Mouse (Mus musculus) thymus, postnatal 0 days (tissue): ENCODE results near the gene Atp2a2. TPM values are rescaled to one million over a fixed set of nuclear protein-coding genes. Genes with fewer than 3 reads are reported as not detected.

Experiments used
- DNase-seq: peaks from one replicate; pipeline ENCODE4 v3.0.0-alpha.2; 2015; ENCODE audit warnings: low spot score
- polyA plus RNA-seq: library from polyadenylated mRNA; unstranded; fragments of >200 nt; fragmentation: Nextera tagmentation; extraction: Ambion mirVana; gene quantifications from 2 replicates; pipeline ENCODE4 v1.2.1, GENCODE M21; 2015

The Atp2a2 gene
- polyA plus RNA-seq, 1 experiment from 2014 or later: 22.6 TPM

DNA sequence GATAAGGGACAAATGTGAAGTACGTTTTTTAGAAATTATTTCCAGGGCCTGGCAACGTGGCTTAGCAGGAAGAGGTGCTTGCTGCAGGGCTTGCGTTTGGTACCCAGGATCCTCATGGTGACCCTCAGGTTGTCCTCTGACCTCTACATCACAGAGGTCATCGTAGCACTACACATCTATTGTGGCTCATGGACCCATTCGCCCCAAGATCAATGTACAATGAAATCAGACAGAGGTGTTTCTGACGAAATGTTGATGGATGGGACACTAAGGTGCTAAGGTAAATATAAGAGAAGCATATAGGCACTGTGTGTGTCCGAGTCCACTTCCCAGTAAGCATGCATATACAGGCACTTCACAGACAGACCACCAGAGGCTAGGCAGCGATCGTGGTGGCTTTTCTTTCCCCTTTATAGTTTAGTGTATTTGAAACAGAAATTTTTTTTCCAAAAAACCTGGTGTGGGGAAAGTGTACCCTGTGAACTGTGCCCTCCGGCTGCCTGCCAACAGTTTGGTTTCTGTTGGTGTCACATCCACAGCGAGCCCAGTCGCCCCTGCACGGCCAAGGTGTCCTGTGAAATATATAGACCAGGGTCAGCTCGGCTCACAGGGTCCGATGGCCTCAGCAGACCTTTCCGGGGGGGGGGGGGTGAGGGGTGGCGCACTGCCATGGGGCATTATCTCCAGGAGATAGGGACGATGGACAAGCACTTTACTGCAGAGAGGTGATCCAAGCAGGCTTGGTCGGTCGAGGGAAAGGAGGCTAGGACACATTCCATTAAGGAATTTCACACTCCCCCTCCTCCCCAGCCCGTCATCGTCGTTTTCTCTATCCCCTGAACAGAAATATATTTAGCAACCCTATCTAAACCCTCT, 18.5 kb upstream of the Atp2a2 start:
- no peak for DNase-seq

DNA sequence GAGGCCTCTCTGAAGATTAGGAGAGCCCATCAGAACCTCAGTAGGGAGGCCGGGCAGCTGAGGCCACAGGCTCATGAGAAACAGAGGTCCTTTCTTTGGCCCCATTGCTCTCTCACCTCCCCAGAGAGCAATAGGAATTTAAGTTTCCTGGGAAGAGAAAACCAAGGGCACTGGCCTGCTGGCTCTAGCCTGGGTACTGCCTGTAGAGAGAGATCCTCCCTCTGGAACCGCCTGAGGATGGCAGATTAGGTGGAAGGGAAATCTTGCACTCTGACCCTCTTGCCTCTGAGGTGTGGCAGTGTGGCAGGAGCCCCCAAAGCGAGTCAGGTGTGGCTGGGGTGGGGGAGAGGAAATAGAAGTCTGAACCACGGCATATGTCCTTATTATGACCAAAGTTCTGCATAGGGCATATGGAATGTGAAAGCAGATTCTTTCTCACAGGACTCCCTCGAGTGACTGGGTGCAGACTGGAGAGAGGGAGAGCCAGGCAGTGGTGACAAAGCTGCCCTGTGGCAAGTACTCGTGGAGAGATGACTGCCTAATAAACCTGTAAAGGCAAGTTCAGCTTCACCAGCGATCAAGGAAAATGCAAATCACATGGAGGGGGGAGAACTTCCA, 17.1 kb upstream of the Atp2a2 start:
- no peak for DNase-seq

DNA sequence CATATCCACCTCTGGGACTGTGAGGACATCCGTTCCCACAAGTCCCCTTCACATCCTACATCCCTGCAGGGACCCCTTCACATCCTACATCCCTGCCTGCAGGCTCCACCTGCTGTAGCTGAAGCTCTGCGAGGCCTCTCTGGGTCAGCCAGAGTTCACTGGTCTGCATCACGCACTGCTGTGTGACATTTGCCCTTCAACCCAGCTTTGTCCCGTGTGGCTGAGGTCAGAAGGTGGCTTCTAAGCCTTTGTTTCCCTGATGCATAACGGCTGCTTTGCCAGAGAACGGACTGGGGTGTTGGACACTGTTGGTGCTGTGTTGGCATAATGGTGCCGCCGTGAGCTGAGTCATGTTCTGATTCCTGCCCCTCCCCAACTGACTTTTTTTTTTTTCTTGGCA, 16.2 kb upstream of the Atp2a2 start:
- no peak for DNase-seq

DNA sequence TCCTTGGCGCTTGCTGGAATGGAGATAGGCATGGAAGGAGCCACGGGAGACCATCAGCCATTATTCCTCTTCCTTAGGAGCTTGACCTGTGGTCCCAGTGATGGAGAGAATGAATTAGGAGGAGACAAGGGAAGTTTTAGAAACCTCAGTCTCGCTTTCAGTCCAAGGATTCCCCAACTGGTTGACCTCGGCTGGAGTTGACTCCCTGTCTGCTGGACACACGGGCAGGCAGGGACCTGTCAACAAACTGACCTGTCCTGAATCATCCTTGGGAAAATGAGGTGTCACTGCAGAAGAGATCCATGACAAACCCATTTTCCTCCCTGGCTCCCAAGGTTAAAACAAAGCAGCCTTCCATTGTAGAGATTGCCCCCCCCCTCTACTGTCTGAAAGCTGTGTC, 14.9 kb upstream of the Atp2a2 start:
- no peak for DNase-seq

DNA sequence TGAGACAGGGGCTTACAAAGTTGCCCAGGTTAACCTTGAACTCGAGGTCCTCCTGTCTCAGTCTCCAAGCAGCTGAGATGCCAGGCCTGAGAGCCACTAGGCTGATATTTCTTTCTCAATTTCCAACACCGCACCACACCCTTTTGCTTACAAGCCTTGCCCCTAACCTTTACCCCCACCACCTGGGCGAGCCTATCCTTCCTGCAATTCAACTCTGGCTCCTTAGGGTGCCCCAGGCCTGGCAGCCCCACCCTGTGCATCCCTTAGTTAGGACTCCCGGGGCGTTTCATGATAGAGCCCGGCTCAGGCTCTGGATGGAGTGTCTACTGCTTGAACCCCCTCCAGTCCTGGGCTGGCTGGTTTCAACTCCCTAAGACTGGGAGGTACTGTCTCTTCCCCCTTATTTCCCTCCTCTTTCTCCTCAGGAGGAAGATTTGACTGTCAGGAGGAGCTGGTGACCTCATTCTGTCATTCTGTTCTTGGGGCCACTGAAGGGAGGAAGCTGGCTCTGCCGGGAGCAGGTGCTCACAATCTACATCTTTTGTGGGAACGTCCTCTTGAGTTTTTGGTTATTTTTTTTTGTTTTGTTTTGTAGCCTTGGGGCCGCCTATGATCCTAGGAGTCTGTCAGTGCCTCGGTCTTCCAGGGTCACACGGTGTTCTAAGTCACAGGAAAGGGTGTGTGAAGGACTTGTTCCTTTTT, 14.2 kb upstream of the Atp2a2 start:
- peak; percentile 54 for DNase-seq

DNA sequence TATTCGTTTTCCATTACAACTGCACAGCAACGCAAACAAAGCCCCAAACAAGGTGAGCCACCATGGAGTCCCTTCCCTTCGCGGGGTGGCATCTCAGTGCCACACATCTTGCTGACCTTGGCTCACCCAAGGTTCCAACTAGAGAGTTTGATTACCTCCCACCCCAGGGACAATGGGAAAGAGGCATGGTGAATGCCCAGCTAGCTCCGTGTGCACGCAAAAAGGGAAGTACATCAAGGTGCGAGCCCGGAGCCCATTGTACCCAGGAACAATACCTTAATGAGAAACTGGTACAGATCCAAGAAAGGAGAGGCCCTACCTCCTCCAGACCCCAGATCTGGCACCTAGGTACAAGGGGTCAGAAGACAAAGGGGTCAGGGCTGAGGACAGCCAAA, 12.1 kb upstream of the Atp2a2 start:
- no peak for DNase-seq

DNA sequence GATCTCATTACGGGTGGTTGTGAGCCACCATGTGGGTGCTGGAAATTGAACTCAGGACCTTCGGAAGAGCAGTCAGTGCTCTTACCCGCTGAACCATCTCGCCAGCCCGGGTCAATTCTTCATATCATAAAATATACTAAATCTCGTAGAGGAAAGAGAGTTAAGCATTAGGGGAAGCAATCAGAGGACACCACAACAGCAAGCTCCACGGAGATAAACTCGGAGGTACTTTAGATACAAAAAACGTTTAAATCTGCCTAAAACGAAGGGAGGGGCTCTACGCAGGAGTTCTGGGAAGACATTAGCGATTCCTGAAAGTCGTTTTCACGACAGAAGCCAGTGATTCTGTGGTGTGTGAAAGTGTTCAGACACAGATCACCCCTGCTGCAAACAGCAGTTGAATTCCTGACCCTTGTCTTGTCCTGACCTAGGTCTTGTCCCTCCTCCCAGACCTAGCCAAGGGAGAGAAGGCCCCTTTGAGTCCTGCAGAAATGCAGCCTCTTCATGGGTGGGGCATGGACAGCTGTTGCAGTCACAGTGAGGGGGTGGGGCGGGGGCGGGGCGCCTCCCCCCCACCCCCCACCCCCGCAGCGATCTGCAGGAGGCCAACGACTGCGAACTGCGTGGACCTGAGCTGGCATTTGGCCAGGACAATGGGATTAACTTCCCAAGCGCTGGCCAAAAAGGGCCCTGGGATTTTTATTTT, 11.5 kb upstream of the Atp2a2 start:
- DNase-seq: no peak

DNA sequence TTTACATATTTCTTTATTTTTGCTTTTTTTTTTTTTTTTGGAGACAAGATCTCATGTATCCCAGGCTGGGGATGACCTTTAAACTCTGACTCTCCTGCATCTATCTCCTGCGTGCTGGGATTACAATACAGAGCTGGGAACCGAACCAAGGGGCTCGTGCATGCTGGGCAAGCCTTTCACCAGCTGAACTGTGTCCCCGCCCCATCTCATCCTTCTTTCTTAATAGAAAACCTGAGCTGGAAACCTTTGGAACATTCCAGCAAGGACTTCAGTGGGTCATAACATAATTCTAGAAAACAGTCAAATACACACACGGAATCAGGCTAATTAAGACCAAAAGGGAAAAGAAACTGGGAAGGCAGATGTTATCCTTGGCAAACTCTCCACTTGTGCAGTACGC, 10.0 kb upstream of the Atp2a2 start:
- DNase-seq: no peak

DNA sequence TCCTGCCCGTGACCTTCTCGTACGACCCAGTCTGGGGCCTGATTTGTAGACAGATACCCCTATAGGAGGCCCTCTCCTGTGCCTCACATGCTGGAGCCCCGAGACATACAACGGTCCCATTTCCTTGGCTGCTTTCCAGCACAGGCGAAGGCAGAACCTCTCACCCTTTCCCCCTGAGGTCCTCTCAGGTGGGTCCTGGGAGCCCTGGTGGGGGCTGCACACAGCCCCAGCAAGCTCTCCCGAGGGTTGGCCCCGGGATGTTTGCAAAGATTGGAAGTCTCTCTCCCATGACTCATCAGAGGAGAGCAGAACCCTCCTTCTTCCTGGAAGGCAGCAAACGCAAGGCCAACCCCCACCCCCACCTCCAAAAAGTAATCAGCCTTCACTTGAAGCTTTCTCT, 9.4 kb upstream of the Atp2a2 start:
- DNase-seq: peak; percentile 21

DNA sequence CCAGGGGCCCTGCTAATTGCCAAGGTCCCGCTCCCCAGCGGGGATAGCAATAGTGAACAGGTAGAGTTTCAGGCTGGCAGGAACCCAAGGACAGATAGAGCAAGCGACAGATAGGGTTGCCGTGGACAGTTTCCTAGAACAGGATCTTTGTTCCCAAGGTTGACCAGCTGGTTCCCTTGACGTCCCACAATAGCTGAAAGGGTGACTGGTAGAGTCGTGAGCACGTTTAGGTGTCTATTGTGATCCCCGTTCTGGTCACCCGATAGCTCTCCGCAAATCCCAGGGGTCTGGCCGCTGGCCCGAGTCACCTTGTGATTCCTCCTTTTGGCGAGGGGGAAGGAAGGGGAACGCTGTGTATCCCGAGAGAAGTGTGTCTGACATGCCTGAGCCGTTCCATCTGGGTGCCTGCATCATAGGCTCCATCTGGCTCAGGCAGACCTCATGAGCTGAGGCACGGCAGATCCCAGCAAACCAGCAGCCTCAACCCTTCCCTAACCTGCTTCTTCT, 8.7 kb upstream of the Atp2a2 start:
- no peak for DNase-seq

DNA sequence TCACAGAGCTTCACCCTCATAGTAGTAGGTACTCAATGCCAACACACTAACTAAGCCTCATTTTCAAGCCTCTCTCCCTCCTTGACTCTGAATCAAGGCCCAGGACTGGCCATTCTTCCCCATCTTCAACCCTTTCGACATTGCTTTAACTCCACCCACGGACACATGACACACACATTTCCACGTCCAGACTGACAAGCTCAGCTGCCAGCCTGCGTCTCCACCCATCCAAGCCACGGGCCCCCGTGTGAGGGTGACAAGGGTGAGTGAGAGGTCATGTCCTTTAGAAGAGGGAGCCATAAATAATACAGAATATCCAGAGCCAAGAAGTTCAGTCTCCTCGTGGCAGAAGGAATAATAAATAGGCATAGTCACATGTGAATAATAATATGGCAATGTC, 7.6 kb upstream of the Atp2a2 start:
- no peak for DNase-seq

DNA sequence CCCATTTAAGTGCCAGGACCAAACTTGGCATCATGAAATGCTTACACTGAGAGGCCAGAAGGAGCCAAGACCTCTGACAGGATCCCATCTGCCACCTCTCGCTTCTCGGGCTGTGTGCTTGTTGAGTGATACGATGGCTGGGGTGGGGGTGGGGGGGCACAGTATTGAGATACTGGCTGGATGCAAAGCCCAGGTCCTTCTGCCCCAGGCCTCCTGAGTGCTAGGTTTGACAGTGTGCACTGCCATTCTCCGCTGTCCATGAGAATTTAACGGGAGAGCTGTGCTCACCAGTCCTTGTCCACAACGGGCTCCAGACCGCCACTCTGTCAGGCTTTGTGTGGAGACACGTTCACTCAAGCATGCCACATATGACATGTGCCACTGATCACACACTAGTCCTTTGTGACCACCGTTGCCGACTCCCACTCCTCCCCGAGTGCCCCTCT, 6.9 kb upstream of the Atp2a2 start:
- DNase-seq: no peak

DNA sequence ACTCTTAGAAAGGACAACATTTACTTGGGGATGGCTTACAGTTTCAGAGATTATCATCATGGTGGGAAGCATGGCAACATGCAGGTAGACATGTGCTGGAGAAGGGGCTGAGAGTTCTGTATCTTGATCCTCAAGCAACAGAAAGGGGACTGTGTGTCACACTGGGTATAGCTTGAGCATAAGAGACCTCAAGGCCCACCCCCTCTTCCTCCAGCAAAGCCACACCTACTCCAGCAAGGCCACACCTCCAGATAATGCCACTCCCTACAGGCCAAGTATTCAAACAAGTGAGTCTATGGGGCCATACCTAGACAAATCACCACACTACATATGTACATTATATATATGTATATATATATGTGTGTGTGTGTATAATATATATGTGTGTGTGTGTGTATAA, 5.4 kb upstream of the Atp2a2 start:
- no peak for DNase-seq

DNA sequence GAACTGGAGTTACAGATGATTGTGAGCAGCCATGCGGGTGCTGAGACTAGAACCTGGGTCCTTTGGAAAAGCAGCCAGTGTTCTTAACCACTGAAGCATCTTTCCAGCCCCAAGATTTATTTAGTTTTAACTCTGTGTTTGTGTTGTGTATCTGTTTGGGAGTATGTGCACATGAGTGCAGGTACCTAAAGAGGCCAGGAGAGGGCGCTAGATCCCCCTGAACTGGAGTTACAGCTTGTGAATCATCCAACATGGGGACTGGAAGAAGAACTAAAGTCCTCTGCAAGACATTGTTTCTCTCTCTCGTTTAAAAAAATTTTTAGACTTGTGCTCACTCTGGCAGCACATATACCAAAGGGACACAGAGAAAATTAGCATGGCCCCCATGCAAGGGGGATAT, 4.4 kb upstream of the Atp2a2 start:
- DNase-seq: no peak

DNA sequence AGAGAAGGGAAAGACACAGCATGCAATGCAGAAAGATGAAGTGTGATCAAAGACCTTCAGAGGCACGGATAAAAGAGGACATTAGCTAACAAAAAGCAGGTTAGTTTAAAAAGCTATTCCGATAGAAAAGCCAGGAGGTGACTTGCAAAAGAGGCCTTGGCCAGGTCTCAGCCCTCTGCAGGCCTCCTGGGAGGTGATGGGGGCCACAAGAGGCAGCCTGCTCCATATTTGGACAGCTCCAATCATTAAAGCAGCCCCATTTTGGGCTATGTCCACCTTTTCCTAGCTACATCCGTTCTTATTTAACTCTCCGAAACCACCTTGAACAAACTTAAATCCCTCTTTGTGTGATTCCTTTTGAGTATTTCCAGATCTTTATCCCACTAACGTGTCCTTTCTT, 3.5 kb upstream of the Atp2a2 start:
- DNase-seq: no peak

DNA sequence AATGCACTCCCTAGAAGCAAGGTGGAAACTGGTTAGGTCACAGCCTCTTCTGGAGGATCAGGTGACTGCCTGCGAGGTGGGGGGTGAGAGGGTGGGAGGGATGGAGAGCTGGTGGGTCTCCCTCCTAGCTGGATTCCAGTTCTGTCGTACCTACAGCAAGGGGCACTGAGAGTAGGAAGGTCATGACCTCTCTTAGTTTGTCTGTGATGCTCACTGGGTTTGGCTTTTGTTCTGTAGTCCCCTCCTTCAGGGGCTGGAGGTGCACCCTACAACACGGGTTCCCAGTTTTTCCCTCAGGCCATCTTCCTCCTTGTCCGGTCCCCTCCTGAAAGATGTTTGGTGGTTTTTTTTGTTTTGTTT, 1.7 kb upstream of the Atp2a2 start:
- no peak for DNase-seq

DNA sequence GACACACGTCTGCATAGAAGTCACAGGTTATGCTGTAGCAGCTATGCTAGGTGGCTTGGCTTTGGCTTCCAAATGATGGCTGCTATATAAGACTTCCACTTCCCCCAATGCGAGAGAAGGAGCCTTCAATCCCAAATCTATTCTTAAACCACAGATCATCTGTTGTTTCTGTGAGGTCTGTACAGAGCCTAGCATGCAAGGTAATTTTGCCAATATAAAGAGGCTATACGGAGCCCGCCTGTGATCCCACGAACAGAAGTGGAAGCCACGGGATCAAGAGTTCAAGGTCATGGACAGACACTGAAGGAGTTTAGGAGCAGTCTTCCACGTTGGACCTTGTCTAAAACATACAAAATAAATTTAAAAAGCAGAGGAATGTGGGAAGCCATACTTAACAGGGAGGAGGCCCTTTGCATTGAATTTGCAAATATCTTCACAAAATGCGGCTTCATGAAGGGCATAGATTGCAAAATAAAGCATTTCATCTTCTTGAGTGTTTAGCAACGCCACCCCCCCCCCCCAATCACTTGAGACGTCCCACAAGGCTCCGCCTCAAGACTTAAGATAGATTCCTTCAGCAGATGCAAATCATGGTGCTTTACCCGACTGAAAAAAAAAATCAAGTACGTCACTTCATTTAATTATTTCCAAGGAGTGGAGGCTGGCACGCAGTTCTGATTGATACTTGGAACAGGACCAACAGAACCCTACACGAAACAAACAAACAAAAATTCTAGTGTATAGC, 1.2 kb upstream of the Atp2a2 start:
- DNase-seq: no peak

DNA sequence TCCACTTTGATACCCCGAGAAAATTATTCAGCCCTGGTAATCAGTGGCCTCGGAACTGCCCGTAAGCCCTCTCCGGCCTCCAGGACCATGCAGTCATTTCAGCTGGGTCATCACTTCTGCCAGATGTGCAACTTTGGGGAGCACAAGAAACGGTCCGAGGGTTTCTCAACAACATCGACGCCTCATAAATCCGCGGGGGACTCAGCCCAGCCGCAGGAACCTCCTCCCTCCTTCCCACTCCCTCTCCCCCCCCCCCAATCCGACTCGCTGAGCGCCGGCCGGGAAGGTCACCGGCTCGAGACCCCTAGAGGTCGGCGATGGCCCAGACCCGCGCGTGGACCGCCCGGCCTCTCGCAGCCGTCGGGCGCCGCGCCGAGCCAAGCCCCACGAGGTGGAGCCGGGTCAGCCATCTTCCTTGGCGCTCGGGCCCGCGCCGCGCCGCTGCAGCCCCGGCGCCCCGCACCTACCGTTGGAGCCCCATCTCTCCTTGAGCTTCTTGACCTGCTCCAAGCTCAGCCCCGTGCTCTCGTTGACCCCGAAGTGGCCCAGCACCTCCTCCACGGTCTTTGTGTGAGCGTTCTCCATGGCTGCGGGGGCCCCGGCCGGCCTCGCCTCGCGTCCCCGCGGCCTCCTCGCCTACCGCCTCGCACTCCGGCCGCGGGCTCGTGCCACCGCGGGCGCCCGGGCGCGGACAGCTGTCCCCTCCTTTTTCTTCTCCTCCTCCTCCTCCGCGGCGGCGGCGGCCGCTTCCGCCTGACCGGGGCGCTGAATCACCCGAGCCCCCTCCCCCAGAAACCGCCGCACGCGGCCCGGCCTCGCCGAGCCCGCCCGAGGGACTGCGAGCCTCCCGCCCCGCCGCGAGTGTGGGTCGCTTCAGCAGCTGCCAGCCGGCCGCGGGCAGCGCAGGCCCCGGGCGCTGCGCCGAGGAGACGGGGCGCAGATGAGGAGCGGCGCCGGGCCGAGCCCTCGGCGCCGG, 636 bp downstream of the Atp2a2 start:
- peak; percentile 45 for DNase-seq

DNA sequence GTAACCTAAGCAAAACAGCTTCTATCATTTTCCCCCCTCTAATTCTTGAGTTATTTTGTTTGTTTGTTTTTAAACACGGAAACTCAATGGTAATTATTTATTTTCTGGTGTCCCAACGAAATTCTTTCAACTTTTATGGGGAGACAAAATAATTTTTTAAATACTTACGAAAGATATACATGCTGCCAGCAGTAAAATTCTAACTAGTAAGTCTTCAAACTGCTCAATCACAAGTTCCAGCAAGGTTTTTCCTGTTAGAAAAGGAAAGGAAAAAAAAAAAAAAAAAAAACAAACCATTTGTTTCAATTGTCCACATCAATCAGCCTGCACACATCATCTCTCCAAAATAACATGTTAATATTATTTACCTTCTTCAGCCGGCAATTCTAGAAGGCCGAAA, 1.5 kb downstream of the Atp2a2 start:
- DNase-seq: no peak

DNA sequence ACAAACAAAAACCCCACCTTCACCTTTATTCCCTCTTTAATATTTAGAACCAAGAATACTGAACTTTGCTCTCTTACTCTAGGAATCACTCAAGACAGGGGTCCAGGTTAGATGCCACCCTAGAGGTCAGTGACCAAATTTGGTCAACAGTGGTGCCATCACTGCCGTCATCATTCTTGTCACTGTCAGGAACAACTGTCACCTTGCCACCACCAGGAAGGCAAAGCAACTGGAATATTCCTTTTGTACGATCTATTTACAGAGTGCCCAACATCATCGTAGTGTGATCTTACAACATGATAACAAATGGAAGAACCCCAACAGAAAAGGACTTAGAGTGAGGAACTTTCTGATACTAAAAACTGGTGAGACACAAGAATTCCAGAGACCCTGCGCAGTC, 1.9 kb downstream of the Atp2a2 start:
- no peak for DNase-seq
